Mouse (Mus musculus): ENCODE results near the gene 4931428F04Rik.
"Not testable (repeated sequence)": the region's sequence is repeated elsewhere in the genome, so short reads cannot be mapped to it uniquely, and the experiment has no call there.

Gene 4931428F04Rik

GRCm38 (mm10) chr8:105307670-105308069 is 18.0 kb upstream of the 4931428F04Rik start:
- DNase-seq (ENCODE audit: low spot score) = no peak

- no peak for DNase-seq (ENCODE audit: low spot score)
These were observed 16.6 kb upstream of the 4931428F04Rik start for GRCm38 (mm10) chr8:105306146-105306691.

GRCm38 (mm10) chr8:105305211-105306145 is 15.8 kb upstream of the 4931428F04Rik start, which contains the start of gene Elmo3:
Gene Elmo3 (plus strand): TSS chr8:105305601.
- peak; percentile 54 for DNase-seq (ENCODE audit: low spot score)

GRCm38 (mm10) chr8:105304325-105305210 is 14.9 kb upstream of the 4931428F04Rik start:
- no peak for DNase-seq (ENCODE audit: low spot score)

- no peak for DNase-seq (ENCODE audit: low spot score)
These were observed 14.2 kb upstream of the 4931428F04Rik start for GRCm38 (mm10) chr8:105303874-105304273.

- no peak for DNase-seq (ENCODE audit: low spot score)
These were observed 13.7 kb upstream of the 4931428F04Rik start for GRCm38 (mm10) chr8:105303396-105303795.

GRCm38 (mm10) chr8:105299962-105300361 is 10.3 kb upstream of the 4931428F04Rik start:
- DNase-seq (ENCODE audit: low spot score) = no peak

GRCm38 (mm10) chr8:105298351-105299252 is 8.9 kb upstream of the 4931428F04Rik start:
- DNase-seq (ENCODE audit: low spot score) = no peak

- peak; percentile 96 for DNase-seq (ENCODE audit: low spot score)
These were observed 8.0 kb upstream of the 4931428F04Rik start, which contains the start of gene E2f4 for GRCm38 (mm10) chr8:105297511-105298192. Gene E2f4 (plus strand): TSS chr8:105297663.

GRCm38 (mm10) chr8:105295895-105296573 is 6.4 kb upstream of the 4931428F04Rik start, which contains the start of gene Exoc3l:
Gene Exoc3l (minus strand): TSS chr8:105296101.
- DNase-seq (ENCODE audit: low spot score) = no peak

- no peak for DNase-seq (ENCODE audit: low spot score)
These were observed 5.6 kb upstream of the 4931428F04Rik start for GRCm38 (mm10) chr8:105295256-105295655.

GRCm38 (mm10) chr8:105294776-105295175 is 5.1 kb upstream of the 4931428F04Rik start:
- no peak for DNase-seq (ENCODE audit: low spot score)

GRCm38 (mm10) chr8:105293405-105293804 is 3.7 kb upstream of the 4931428F04Rik start:
- DNase-seq (ENCODE audit: low spot score) = no peak

GRCm38 (mm10) chr8:105292471-105292870 is 2.8 kb upstream of the 4931428F04Rik start:
- DNase-seq (ENCODE audit: low spot score) = no peak

- not testable (repeated sequence) for DNase-seq (ENCODE audit: low spot score)
These were observed 2.1 kb upstream of the 4931428F04Rik start for GRCm38 (mm10) chr8:105291802-105292201.

- DNase-seq (ENCODE audit: low spot score) = not testable (repeated sequence)
These were observed 1.7 kb upstream of the 4931428F04Rik start for GRCm38 (mm10) chr8:105291364-105291763.

GRCm38 (mm10) chr8:105290554-105291314 is 1.1 kb upstream of the 4931428F04Rik start:
- DNase-seq (ENCODE audit: low spot score) = peak; percentile 96

- peak; percentile 97 for DNase-seq (ENCODE audit: low spot score)
These were observed 519 bp downstream of the 4931428F04Rik start for GRCm38 (mm10) chr8:105288958-105289732.
